Mouse (Mus musculus) midbrain, embryonic 11.5 days (tissue): ENCODE measurements around the gene Cep350. TPM values are rescaled to one million over a fixed set of nuclear protein-coding genes. Genes with fewer than 3 reads are reported as not detected.
"Not testable (repeated sequence)": the region's sequence is repeated elsewhere in the genome, so short reads cannot be mapped to it uniquely, and the experiment has no call there.

Source experiments
- ATAC-seq: fragments of 200-750 bp; cut with Nextera tagmentation; 2 replicates; pipeline ENCODE4 v1.8.0; 2017; ENCODE audit warnings: moderate TSS enrichment, moderate library complexity; ENCODE audit not compliant: low FRiP score
- DNase-seq: peaks from one replicate; pipeline ENCODE4 v3.0.0; 2015; ENCODE audit warnings: low spot score; ENCODE audit errors: missing footprints
- H3K27ac ChIP-seq: fragments of 300-500 bp; sonication (generic); 2 replicates; pipeline ENCODE4 v1.5.1; 2014; ENCODE audit warnings: low read depth, low read length
- H3K27me3 ChIP-seq: fragments of 300-500 bp; sonication (generic); 2 replicates; pipeline ENCODE4 v1.6.1; 2014; ENCODE audit warnings: mild to moderate bottlenecking, low read length, moderate library complexity, mixed read lengths; ENCODE audit not compliant: control insufficient read depth, insufficient read depth
- H3K36me3 ChIP-seq: fragments of 300-500 bp; sonication (generic); 2 replicates; pipeline ENCODE4 v1.6.1; 2014; ENCODE audit warnings: mild to moderate bottlenecking, low read length, moderate library complexity, mixed read lengths; ENCODE audit not compliant: control insufficient read depth, insufficient read depth
- H3K4me1 ChIP-seq: fragments of 300-500 bp; sonication (generic); 2 replicates; pipeline ENCODE4 v1.6.1; 2014; ENCODE audit warnings: low read length; ENCODE audit not compliant: control insufficient read depth, insufficient read depth
- H3K4me2 ChIP-seq: fragments of 300-500 bp; sonication (generic); 2 replicates; pipeline ENCODE4 v1.6.1; 2014; ENCODE audit warnings: mild to moderate bottlenecking, moderate library complexity
- H3K4me3 ChIP-seq: fragments of 300-500 bp; sonication (generic); 2 replicates; pipeline ENCODE4 v1.5.1; 2014; ENCODE audit warnings: low read depth, low read length
- H3K9ac ChIP-seq: fragments of 300-500 bp; sonication (generic); 2 replicates; pipeline ENCODE4 v1.6.1; 2014; ENCODE audit warnings: low read length
- H3K9me3 ChIP-seq: fragments of 300-500 bp; sonication (generic); 2 replicates; pipeline ENCODE4 v1.6.1; 2016; ENCODE audit warnings: low read length; ENCODE audit not compliant: control insufficient read depth
- WGBS: fragments of 180-500 bp; shearing (Covaris S2); extraction: QIAGEN DNeasy Blood & Tissue Kit; methylation state at CpG from one replicate; pipeline ENCODE4 v1.1.7; 2014; 5-methylcytosine and 5-hydroxymethylcytosine counted together
- polyA plus RNA-seq: library from polyadenylated mRNA; unstranded; fragments of >200 nt; fragmentation: Nextera tagmentation; extraction: Ambion mirVana; gene quantifications from 2 replicates; pipeline ENCODE4 v1.2.1, GENCODE M21; 2014

Gene Cep350
- polyA plus RNA-seq, 1 experiment from 2014 or later: 6.9 TPM

DNA sequence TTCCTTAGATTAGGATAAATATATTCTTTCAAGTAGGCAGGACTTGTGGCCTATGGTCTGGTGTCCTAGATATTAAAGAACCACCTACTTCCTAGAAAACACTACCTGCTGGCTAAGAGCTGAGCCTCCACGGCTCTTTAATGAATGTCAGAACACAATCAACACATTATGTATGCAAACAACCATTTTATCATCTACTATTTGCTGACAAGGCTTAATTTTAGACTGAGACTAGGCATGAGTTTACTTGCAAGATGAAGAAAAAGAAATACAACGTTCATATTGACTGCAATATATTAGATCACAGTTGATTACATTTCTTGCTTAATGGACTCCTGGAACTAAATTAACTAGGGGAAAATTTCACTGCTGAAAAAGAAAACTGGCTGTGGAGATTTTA is 38.4 kb downstream of the Cep350 start:
- Histone ChIP-seq H3K27me3 (no peaks in the 10 kb centered on the region), H3K36me3 (peaks cover 11% of the 10 kb centered on the region), H3K4me1 (no peaks in the 10 kb centered on the region), H3K9ac (no peak overlapping the region), H3K4me3 (no peak overlapping the region), H3K27ac (no peak overlapping the region), H3K4me2 (no peak overlapping the region), H3K9me3 (no peaks in the 10 kb centered on the region)
- ATAC-seq: no peak
- 88% methylated on average over 2 of the region's 2 CpGs for WGBS
- DNase-seq: no peak

- 90% methylated on average over 3 of the region's 3 CpGs for WGBS
- Histone ChIP-seq H3K9ac (no peak overlapping the region), H3K27ac (no peak overlapping the region), H3K4me1 (no peaks in the 10 kb centered on the region), H3K9me3 (no peaks in the 10 kb centered on the region), H3K27me3 (no peaks in the 10 kb centered on the region), H3K4me3 (no peak overlapping the region), H3K36me3 (peaks cover 12% of the 10 kb centered on the region), H3K4me2 (no peak overlapping the region)
- no peak for DNase-seq
- ATAC-seq: no peak
Measured at GRCm38 (mm10) chr1:155903561-155903960, 69.5 kb downstream of the Cep350 start.

DNA sequence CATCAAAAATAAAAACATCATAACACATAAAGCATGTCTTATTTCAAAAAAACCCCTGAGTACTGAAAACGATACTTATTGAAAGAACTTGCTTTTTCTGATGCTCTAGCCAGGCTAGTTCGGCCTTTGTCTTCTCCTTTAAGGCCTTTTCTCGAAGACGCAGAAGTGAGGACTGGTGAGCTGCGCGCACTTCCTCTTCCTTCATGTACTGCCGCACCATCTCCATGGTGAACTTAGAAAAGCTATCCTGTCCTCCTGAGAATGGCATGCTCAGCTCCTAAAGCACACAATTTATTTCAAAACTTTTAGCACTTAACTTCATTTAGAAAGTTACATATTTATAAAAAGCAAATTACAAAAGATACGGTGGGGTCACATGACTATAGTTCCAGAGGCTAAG is 71.7 kb downstream of the Cep350 start:
- ATAC-seq (no peak), DNase-seq (no peak)
- Histone ChIP-seq H3K9ac (no peak overlapping the region), H3K4me3 (no peak overlapping the region), H3K36me3 (peaks cover 16% of the 10 kb centered on the region), H3K9me3 (no peaks in the 10 kb centered on the region), H3K27me3 (no peaks in the 10 kb centered on the region), H3K4me1 (no peaks in the 10 kb centered on the region), H3K27ac (no peak overlapping the region), H3K4me2 (no peak overlapping the region)
- 97% methylated on average over 8 of the region's 8 CpGs for WGBS

GRCm38 (mm10) chr1:155894382-155894781 is 78.7 kb downstream of the Cep350 start:
- Histone ChIP-seq H3K27me3 (no peaks in the 10 kb centered on the region), H3K27ac (no peak overlapping the region), H3K4me3 (no peak overlapping the region), H3K36me3 (peaks cover 18% of the 10 kb centered on the region), H3K9ac (no peak overlapping the region), H3K4me2 (no peak overlapping the region), H3K9me3 (no peaks in the 10 kb centered on the region), H3K4me1 (no peaks in the 10 kb centered on the region)
- DNase-seq: no peak
- ATAC-seq: no peak
- 97% methylated on average over 10 of the region's 10 CpGs for WGBS

DNA sequence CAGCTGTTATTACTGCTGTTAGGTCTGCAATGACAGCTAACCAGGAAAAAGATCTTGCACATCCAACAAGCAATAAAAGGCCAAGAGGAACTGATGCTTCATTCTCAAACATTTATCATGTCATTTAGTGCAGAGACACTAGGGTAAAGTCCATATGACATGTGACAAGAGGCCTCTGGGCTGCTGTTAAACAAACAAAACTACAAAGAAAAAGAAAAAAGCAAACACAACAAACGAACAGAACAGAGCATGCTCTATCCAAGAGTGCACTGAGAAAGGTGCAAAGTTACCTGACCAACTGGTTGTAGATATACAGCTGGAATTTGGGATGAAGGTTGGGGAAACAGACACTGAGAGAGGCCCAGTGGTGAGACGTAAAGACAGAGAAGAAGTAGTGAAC is 86.2 kb downstream of the Cep350 start:
- Histone ChIP-seq H3K27ac (no peak overlapping the region), H3K9me3 (no peaks in the 10 kb centered on the region; the same call in 1 of the 2 replicates), H3K27me3 (no peaks in the 10 kb centered on the region), H3K36me3 (peaks cover 15% of the 10 kb centered on the region), H3K4me3 (no peak overlapping the region), H3K9ac (no peak overlapping the region), H3K4me2 (no peak overlapping the region), H3K4me1 (no peaks in the 10 kb centered on the region)
- ATAC-seq (no peak), DNase-seq (no peak)
- 80% methylated on average over 2 of the region's 2 CpGs for WGBS

GRCm38 (mm10) chr1:155882646-155883231 is 90.3 kb downstream of the Cep350 start:
- not testable (repeated sequence) for H3K4me3 ChIP-seq, DNase-seq, H3K9me3 ChIP-seq, H3K27ac ChIP-seq, ATAC-seq, H3K4me2 ChIP-seq, H3K27me3 ChIP-seq, H3K36me3 ChIP-seq, H3K4me1 ChIP-seq, H3K9ac ChIP-seq
- 93% methylated on average over 3 of the region's 3 CpGs for WGBS

DNA sequence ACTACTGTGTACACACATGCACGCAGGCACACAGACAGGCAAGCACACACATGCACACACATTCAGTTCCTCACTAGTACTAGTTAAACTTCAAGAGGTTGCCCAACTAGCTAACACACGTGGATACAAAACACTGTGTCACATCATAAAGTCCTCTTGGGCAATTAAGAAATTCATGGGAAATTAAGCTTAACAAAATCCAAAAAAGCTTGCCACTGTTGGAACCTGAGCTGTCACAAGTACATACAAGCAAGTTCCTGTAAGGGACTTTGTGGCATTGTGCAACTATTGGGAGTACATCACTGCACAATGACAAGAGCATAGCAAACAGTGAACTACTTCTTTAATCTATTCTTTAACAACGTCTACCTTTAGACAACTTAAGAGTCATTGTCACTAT is 93.5 kb downstream of the Cep350 start:
- H3K27me3 ChIP-seq: no peaks in the 10 kb centered on the region
- ATAC-seq (no peak), DNase-seq (no peak)
- peaks cover 7% of the 10 kb centered on the region for H3K36me3 ChIP-seq
- no peak overlapping the region for H3K4me2 ChIP-seq
- H3K4me1 ChIP-seq: no peaks in the 10 kb centered on the region
- no peak overlapping the region for H3K4me3 ChIP-seq
- H3K9me3 ChIP-seq: no peaks in the 10 kb centered on the region
- WGBS: 86% methylated on average over 3 of the region's 3 CpGs
- H3K9ac ChIP-seq: no peak overlapping the region
- no peak overlapping the region for H3K27ac ChIP-seq

GRCm38 (mm10) chr1:155862967-155863366 is 110.1 kb downstream of the Cep350 start:
- ATAC-seq: no peak
- DNase-seq: no peak
- 63% methylated on average over 4 of the region's 4 CpGs for WGBS
- H3K9ac ChIP-seq: no peak overlapping the region
- no peaks in the 10 kb centered on the region for H3K4me1 ChIP-seq
- peaks cover 10% of the 10 kb centered on the region; the same call in 1 of the 2 replicates for H3K36me3 ChIP-seq
- no peak overlapping the region for H3K27ac ChIP-seq
- no peaks in the 10 kb centered on the region for H3K27me3 ChIP-seq
- no peak overlapping the region for H3K4me2 ChIP-seq
- no peak overlapping the region for H3K4me3 ChIP-seq
- H3K9me3 ChIP-seq: no peaks in the 10 kb centered on the region

- H3K4me2 ChIP-seq: no peak overlapping the region
- no peaks in the 10 kb centered on the region for H3K27me3 ChIP-seq
- H3K4me3 ChIP-seq: no peak overlapping the region
- 90% methylated on average over 7 of the region's 7 CpGs for WGBS
- DNase-seq: no peak
- no peak overlapping the region for H3K9ac ChIP-seq
- no peaks in the 10 kb centered on the region for H3K4me1 ChIP-seq
- no peak overlapping the region for H3K27ac ChIP-seq
- H3K36me3 ChIP-seq: 0 out of 2 replicates have a peak, but pooled peaks cover 2% of the 10 kb centered on the region
- ATAC-seq: no peak
- H3K9me3 ChIP-seq: no peaks in the 10 kb centered on the region
Measured at GRCm38 (mm10) chr1:155854926-155855702, 117.9 kb downstream of the Cep350 start.
